Mouse (Mus musculus) frontal cortex, postnatal 25 days (tissue): ENCODE data around the gene Bcr.

ENCODE experiments used
- DNase-seq, 2 experiments: peaks; one replicate each; pipeline ENCODE4 v3.0.0; 2022; ENCODE audit warnings: low spot score in 2 of 2

Bcr gene

GRCm38 (mm10) chr10:75056255-75056654 lies 4.1 kb upstream of the Bcr start:
- DNase-seq, result no peak

DNA sequence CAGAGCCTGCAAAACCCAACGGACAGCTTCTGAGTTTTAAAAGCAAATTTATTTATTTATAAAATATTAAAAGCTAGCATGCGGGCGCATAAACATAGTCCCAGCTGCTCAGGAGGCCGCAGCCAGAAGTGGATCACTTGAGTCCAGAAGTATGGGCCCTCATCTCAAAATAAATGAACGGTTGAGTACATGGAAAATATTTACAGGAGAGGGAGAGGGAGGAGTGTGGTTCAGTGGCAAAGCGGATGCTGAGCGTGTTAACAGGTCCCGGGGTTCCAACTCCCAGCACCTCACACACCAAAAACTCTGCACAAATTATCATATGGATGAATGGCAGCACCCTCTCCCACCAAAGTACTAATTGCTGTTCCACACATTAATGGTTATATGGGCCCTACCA lies 2.1 kb upstream of the Bcr start:
- DNase-seq, result no peak

DNA sequence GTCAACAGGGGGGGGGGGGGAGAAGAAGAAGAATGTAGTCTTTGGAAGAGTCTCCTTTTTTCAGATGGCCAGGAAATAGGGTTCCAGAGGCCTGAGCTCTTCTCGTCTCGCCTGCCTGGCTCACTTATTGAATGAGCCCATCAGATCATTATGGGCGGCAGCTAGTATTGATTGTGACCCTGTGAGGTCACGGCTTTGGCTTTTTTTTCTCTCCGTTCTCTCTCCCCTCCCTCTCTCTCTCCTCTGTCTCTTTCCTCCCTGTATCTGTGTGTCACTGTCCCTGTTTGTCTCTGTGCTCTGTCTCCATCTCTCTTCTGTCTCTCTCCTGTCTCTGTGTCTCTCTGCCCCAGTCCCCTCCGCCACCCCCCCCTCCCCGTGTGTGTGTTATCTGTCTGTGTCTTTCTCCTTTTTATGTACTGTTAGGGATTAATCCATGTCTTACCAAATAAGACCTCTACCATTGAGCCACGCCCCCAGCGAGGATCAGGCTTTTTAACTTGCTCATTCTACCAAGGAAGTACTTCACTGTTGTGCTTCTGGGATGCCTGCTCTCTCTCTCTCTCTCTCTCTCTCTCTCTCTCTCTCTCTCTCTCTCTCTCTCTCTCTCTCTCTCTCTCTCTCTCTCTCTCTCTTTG lies 1.5 kb upstream of the Bcr start:
- no peak for DNase-seq

DNA sequence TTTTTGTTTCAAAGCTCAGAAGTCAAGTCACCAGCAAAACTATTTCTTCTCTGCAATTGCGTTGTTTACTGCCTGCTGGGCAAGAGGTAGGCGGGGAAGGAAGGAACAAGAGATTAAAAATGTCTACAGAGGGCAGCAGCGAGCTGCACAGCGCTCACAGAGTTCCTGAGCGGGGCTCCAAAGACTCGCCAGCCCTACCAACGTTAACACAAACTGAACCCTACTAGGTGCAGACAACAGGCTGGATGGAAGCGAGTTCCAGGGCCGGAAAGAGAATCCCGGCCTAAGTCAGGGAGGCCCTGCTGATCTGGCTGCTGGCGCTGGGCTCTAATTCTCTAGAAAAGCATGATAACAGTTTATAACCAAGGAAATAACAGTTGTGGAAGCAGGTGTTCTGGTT lies 996 bp upstream of the Bcr start:
- DNase-seq, result peak in 1 of 2 experiments; percentile 62

DNA sequence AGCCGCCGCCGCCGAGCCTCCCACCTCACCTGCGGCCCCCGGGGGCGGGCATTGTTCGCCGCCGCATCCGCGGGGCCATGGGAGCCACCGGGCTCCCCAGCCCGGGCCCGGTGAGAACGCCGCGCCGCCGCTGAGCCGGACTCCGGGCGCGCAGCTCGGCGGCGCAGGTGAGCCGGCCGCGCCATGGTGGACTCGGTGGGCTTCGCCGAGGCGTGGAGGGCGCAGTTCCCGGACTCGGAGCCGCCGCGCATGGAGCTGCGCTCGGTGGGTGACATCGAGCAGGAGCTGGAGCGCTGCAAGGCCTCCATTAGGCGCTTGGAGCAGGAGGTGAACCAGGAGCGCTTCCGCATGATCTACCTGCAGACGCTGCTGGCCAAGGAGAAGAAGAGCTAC lies 447 bp downstream of the Bcr start:
- no peak for DNase-seq

GRCm38 (mm10) chr10:75061341-75062188 lies 1.2 kb downstream of the Bcr start:
- DNase-seq, result no peak

- no peak for DNase-seq
Measured at GRCm38 (mm10) chr10:75062189-75062561, 1.8 kb downstream of the Bcr start.

GRCm38 (mm10) chr10:75062621-75063020 lies 2.2 kb downstream of the Bcr start:
- no peak for DNase-seq

DNA sequence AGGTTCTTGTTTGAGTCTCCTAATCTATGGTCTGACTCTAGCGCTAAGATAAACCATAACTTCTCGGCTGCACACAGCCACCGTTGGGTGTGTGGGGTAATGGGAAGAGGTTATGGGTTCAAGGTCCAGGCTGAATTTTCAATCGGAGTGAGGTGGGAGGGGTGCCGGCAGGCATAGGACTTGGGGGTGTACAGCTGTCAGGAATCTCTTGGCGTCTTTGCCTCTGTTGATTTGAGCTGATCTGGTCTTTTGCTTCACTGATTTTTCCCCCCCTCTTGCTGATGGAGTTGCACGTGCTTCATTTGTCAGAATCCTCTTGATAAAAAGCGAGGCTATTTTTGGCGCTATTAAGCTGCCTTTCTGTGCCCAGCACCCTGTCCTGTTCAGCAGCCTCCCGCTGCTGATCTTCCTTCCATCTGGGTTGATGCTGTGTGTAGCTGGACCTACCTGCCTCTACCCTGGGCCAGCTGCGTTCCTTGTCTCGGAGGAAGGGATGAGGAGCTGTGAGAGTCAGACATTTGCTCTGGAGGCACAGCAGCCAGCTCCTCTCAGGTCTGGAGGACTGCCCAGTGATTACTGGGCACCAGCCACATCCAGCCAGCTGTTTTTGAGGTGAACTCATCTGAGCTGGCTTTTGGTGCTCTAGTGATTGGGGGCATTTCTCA lies 3.0 kb downstream of the Bcr start:
- no peak for DNase-seq

- no peak for DNase-seq
Measured at GRCm38 (mm10) chr10:75065691-75066090, 5.3 kb downstream of the Bcr start.

DNA sequence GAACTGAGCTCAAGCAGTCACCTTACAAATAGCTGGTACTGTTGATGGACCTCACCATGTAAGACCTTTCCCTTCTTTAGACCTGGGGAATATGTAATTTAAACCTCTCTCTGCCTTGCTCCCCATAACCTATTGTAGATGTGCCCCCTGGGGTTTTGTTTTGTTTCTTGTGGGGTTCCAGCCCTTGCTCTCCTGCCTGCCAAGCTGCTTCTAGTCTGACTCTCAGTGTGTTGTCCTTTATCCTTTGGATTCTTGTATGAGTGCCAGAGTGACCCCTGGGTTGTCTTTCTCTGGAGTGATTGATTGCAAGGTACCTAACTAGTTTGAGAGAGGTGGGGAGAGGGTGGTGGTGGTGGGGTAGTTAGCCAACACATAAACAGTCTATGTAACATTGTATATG lies 7.1 kb downstream of the Bcr start:
- no peak for DNase-seq

GRCm38 (mm10) chr10:75068086-75068485 lies 7.7 kb downstream of the Bcr start:
- no peak for DNase-seq

DNA sequence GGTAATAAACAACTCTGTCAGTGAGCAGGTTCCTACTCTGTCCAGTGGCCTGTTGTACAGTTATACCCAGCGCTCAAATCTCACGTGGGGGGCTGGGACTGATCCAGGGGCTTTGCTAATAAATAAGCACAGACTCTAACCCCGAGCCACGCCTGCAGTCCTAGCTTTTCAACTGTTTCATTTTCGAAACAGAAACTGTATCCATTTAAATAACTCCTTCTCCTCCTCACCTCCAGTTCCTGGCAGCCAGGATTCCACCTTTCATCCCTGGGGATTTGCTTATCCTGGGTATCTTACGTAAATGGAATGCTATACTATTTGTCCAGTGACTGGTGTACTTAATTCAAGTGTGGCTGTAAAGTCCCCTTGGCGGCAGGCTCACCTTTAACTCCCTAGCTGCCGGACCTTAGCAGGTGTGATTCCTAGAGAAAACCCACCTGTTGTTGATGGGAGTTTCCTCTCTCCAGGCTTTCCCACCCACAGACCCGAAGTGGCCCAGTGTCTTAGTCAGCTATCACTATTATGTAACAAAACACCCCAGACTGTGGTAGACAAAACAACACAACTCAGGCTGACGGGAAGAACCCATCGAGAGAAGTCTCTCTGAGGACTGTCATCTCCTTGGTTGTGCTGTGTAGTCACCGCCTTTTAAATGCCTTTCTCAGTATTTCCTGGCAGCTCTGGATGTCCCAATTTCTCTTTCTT lies 8.4 kb downstream of the Bcr start:
- no peak for DNase-seq

DNA sequence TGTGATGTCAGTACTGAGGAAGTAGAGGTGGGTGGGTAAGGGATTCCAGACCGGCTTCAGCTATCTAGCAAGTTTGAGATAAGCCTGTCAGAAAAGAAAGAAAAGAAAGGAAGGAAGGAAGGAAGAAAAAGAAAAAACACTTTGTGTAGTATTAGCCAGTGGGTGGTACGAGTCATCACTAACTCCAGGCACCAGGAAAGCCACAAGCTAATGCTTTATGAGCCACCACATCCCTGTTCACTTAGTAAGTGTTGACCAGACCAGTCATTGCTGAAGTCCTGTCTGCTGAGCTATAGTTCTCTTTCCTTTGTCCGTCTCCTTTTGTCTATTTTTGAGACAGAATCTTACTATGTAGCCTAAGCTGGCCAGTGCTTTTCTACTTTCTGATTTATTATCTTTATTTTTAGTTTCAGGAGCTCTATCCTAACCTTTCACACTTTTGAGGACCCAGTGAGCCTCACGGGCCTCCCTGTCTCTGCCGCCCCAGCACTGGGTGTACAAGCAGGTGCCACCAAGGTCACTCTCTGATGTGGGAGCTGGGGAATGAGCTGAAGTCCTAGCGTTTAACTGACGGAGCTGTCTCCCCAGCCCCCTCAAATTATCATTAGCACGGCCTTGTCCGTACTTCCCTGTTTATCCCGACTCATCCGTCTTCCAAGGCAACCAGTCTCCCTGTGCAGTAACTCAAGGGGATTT lies 10.0 kb downstream of the Bcr start:
- no peak for DNase-seq

GRCm38 (mm10) chr10:75075665-75076064 lies 15.3 kb downstream of the Bcr start:
- DNase-seq, result no peak

DNA sequence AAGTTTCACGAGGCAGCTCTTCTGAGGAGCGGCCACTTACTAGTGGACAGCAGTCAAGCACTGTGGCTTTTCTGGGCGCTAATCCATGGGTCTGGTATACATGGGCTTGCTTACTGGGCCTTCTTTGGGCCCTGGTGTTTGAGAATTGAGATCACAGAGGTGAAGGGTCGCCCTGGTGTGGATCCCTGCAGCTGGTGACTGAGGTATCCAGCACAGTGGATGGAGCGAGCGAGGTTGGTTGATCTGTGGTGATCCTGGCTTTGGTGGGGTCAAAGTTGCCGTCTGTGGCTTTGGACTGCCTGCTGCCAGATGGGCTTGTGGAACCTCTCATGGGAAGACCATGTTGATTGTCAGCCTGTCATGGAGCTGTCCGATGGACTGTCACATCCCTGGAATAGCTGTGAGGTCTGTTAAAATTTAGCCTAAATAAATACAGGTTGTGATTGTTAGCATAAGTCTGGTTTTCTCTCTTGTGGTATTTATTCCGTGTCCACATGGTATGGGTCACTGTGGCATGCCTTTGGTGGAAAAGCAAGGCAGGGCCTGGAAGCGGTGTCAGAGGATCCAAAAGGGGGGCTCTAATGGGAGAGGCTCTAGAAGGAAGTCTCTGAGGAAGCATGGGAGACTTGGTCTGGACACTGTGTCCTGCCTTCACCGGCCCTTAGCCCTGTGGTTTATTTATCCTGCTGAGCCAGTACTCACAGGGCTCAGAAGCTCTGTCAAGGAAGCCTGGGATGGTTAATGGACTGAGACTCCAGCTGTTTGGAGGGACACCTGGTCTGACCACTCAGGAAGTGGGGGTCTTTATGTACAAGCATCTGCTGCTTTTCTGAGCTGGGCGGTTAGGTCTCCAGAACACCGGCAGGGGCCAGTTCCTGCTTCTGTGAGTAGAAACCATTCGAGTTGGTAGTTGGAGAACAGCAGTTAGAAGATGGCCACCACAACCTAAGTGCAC lies 18.1 kb downstream of the Bcr start:
- no peak for DNase-seq

DNA sequence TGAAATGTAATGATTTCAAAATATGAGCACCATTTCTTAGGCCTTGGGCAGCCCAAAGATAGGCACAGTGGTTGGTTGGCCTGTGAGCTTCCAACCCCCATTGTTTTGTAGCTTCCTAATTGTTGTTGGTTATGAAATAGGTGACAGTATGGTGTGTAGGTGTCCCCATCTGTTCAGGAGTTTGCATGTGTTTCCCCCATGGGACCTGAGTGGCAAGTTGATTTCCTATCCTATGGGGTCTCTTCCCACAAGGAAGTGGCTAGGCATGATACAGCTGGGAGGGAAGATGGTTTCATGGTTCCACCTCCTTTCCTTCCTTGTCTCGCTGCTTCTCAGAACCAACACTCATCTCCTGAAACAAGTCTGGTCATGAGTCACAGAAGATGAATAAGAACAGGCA lies 24.9 kb downstream of the Bcr start:
- no peak for DNase-seq

- no peak for DNase-seq
Measured at GRCm38 (mm10) chr10:75088471-75088870, 28.1 kb downstream of the Bcr start.

GRCm38 (mm10) chr10:75091478-75092152 lies 31.2 kb downstream of the Bcr start:
- DNase-seq, result no peak
